Comparison of ENCODE assay signal across 28 mouse cellular contexts in genomic region chr6:100271992-100272391, GRCm38 (mm10). TPM values are rescaled to one million over a fixed set of nuclear protein-coding genes. Genes with fewer than 3 reads are reported as not detected.
DNase-seq lines count a peak whose midpoint lies in the region; ATAC-seq and TF ChIP-seq lines count a peak whose summit lies in the region.
"Had no signal": no experiment of that assay in that cellular context is flagged by ENCODE, and none has a peak within 500 bp of the region (broad histone marks: within the 10 kb centered on the region; RNA-seq: fewer than 3 reads in every experiment).

No protein-coding gene starts in this region.

- H3K9me3 ChIP-seq in E14TG2a.4 (ENCODE audit: low read length) = no peaks in the 10 kb centered on the region
- H3K9me3 ChIP-seq: G1E; hindbrain, embryonic 13.5 days; limb, embryonic 13.5 days; liver, embryonic 15.5 days; midbrain, embryonic 10.5 days; midbrain, embryonic 15.5 days had no signal

- peak; percentile 84 to 85 for ATAC-seq in hematopoietic stem cell, adult 5-6 weeks (replicated peaks in 1 of 2; ENCODE audit: insufficient read depth in 1 of 2, low FRiP score in 2 of 2, low TSS enrichment in 1 of 2, low read depth in 1 of 2, poor library complexity in 2 of 2, severe bottlenecking in 2 of 2)
- ATAC-seq in monocyte, adult 5-6 weeks (replicated peaks; ENCODE audit: insufficient number of reproducible peaks, low FRiP score, low TSS enrichment, poor library complexity, severe bottlenecking) = peak; percentile 75
- ATAC-seq: forebrain, embryonic 16.5 days; intestine, postnatal 0 days; midbrain, embryonic 15.5 days; Patski had no signal

- DNase-seq in 416B (ENCODE audit: low read depth) (peak; percentile 64), adipocyte (ENCODE audit: low spot score) (no peak)
- DNase-seq in gastrocnemius, adult 8-10 months (ENCODE audit: low spot score in 2 of 2) = no peak
- no peak for DNase-seq in left cerebral cortex, adult 18-20 months (ENCODE audit: low spot score in 2 of 2)
- DNase-seq: adrenal gland, postnatal 14 days; cerebellum, adult 11-12 months; cerebellum, postnatal 10 days; gastrocnemius, postnatal 25 days; heart, adult 18-20 months; heart, postnatal 36 days; kidney, adult 9 months; kidney, postnatal 10 days; lung, postnatal 36 days; right cerebral cortex, postnatal 4 days had no signal

- H3K27me3 ChIP-seq in E14TG2a.4 (ENCODE audit: insufficient read depth, low read length) = no peaks in the 10 kb centered on the region
- H3K27me3 ChIP-seq: CH12.LX; hindbrain, embryonic 13.5 days; limb, embryonic 13.5 days; liver, embryonic 15.5 days; midbrain, embryonic 15.5 days; Patski had no signal

- H3K4me1 ChIP-seq in E14TG2a.4 (replicated peaks; ENCODE audit: low read depth, low read length) = peaks cover 95% of the 10 kb centered on the region

- peaks cover 19% of the 10 kb centered on the region for H3K36me3 ChIP-seq in E14TG2a.4 (ENCODE audit: insufficient read depth, low read length)
- H3K36me3 ChIP-seq: hindbrain, embryonic 13.5 days; liver, embryonic 15.5 days; midbrain, embryonic 15.5 days had no signal

- TF ChIP-seq CTCF in E14TG2a.4 (conservative IDR thresholded peaks at IDR 0.05; ENCODE audit: low read length) = no peak

- peak overlapping the region; percentile 43; the same call in 1 of the 2 replicates for H3K4me3 ChIP-seq in E14TG2a.4 (replicated peaks; ENCODE audit: low read length)
- H3K4me3 ChIP-seq: erythroblast, embryonic 14.5 days; hindbrain, embryonic 13.5 days; limb, embryonic 13.5 days; liver, embryonic 15.5 days; midbrain, embryonic 10.5 days; midbrain, embryonic 15.5 days had no signal

RNA-seq across cellular contexts. Expression of gene Rybp, which starts 15.3 kb away (rescaled TPM):
- 31.8 and 62.6 TPM in 2 replicates for total RNA-seq in hematopoietic stem cell, adult 5-6 weeks (2017)
- 15.7 to 53.5 TPM (median 47.7 TPM) in 3 replicates for total RNA-seq in monocyte, adult 5-6 weeks (2017)
- total RNA-seq in gastrocnemius, adult 8-10 months (2022) = 1 to 10 TPM; 4.0 to 5.4 (median 4.9) TPM
- total RNA-seq in left cerebral cortex, adult 18-20 months (2021) = 10 to 100 TPM; 48.7 to 59.4 TPM
